Mouse (Mus musculus) retina, postnatal 1 day (tissue): ENCODE data around the gene Commd1.

ENCODE experiments used
- DNase-seq: peaks from one replicate; pipeline ENCODE4 v3.0.0-alpha.2; 2012

Gene Commd1

GRCm38 (mm10) chr11:22981984-22982757 is at the start of gene Commd1, which contains the start of gene Gm28048:
Commd1 (minus strand) TSS chr11:22982382.
Gm28048 (minus strand) TSS chr11:22982090.
- peak; percentile 97 for DNase-seq

- no peak for DNase-seq
These were observed 47.2 kb upstream of the Commd1 start for GRCm38 (mm10) chr11:23029399-23029798.

GRCm38 (mm10) chr11:23028957-23029356 is 46.8 kb upstream of the Commd1 start:
- no peak for DNase-seq

- no peak for DNase-seq
These were observed 42.0 kb upstream of the Commd1 start for GRCm38 (mm10) chr11:23024169-23024568.

GRCm38 (mm10) chr11:23023155-23023554 is 41.0 kb upstream of the Commd1 start:
- DNase-seq = no peak

GRCm38 (mm10) chr11:23020841-23021240 is 38.7 kb upstream of the Commd1 start:
- no peak for DNase-seq

GRCm38 (mm10) chr11:23020116-23020770 is 38.1 kb upstream of the Commd1 start:
- no peak for DNase-seq

- no peak for DNase-seq
These were observed 35.8 kb upstream of the Commd1 start for GRCm38 (mm10) chr11:23017943-23018342.

- no peak for DNase-seq
These were observed 32.8 kb upstream of the Commd1 start for GRCm38 (mm10) chr11:23014996-23015395.

- DNase-seq = peak; percentile 36
These were observed 31.6 kb upstream of the Commd1 start for GRCm38 (mm10) chr11:23013580-23014294.

- DNase-seq = no peak
These were observed 30.9 kb upstream of the Commd1 start for GRCm38 (mm10) chr11:23013096-23013495.

- DNase-seq = no peak
These were observed 26.6 kb upstream of the Commd1 start for GRCm38 (mm10) chr11:23008824-23009200.

- DNase-seq = peak; percentile 96
These were observed 26.1 kb upstream of the Commd1 start for GRCm38 (mm10) chr11:23008181-23008823.

- peak; percentile 98 for DNase-seq
These were observed 25.4 kb upstream of the Commd1 start, which contains the start of gene Fam161a for GRCm38 (mm10) chr11:23007481-23008180. Fam161a (plus strand) TSS chr11:23007531.

- DNase-seq = no peak
These were observed 24.9 kb upstream of the Commd1 start for GRCm38 (mm10) chr11:23007166-23007480.

- DNase-seq = no peak
These were observed 23.1 kb upstream of the Commd1 start for GRCm38 (mm10) chr11:23005276-23005675.

- no peak for DNase-seq
These were observed 16.1 kb upstream of the Commd1 start for GRCm38 (mm10) chr11:22998308-22998707.

- DNase-seq = no peak
These were observed 13.3 kb upstream of the Commd1 start for GRCm38 (mm10) chr11:22995461-22995860.

GRCm38 (mm10) chr11:22994271-22994670 is 12.1 kb upstream of the Commd1 start:
- DNase-seq = no peak

- DNase-seq = peak; percentile 15
These were observed 9.1 kb upstream of the Commd1 start for GRCm38 (mm10) chr11:22991218-22991835.

- peak; percentile 96 for DNase-seq
These were observed 8.4 kb upstream of the Commd1 start, which contains the start of gene Cct4 for GRCm38 (mm10) chr11:22990393-22991126. Cct4 (plus strand) TSS chr11:22990519.
